Mouse (Mus musculus) ES-E14 (cell line): ENCODE measurements around the gene Actl10.

Experiments
- CHD2 ChIP-seq: IDR thresholded peaks from 2 replicates; pipeline ENCODE4 v1.6.1; 2014; ENCODE audit warnings: mild to moderate bottlenecking, low read depth, low read length, inconsistent platforms
- HCFC1 ChIP-seq: IDR thresholded peaks from 2 replicates; pipeline ENCODE4 v1.6.1; 2012; ENCODE audit warnings: low read length, inconsistent platforms, borderline replicate concordance; ENCODE audit not compliant: insufficient read depth

- no peak for TF ChIP-seq HCFC1
- no peak for TF ChIP-seq CHD2
Measured at GRCm38 (mm10) chr2:154593025-154593424, 41.4 kb downstream of the Actl10 start.
